Mouse (Mus musculus) adrenal gland (tissue): Measurements from ENCODE around the gene Cacna2d1.

ENCODE experiments used
- intact Hi-C: fragments of 180-260 bp; cut with DNase I; formaldehyde crosslinking; loops from one replicate; pipeline ENCODE4 v1.15.1; 2025

The Cacna2d1 gene

DNA sequence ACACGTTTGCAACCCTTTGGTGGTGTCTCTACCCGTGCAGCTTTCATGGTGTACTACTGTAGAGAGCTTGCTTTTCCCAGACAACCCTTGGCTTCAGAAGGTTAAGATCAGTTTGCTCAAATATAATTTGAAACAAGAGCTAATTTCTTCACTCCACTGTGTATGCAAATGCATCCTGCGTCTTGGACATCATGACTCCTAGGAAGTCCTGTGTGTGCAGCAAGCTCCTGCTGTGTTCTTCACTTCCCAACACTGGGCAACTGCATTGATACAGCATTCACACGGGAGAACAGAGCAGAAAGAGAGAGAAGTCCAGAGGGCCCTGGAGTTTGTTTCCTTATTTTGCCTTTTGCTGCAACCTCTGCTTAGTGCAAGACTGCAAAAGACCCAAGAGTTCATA lies 48.1 kb downstream of the Cacna2d1 start:
- intact Hi-C loops, result no loop called here

- intact Hi-C loops, result no loop called here
Observed at GRCm38 (mm10) chr5:15983354-15983753, 48.9 kb downstream of the Cacna2d1 start.

DNA sequence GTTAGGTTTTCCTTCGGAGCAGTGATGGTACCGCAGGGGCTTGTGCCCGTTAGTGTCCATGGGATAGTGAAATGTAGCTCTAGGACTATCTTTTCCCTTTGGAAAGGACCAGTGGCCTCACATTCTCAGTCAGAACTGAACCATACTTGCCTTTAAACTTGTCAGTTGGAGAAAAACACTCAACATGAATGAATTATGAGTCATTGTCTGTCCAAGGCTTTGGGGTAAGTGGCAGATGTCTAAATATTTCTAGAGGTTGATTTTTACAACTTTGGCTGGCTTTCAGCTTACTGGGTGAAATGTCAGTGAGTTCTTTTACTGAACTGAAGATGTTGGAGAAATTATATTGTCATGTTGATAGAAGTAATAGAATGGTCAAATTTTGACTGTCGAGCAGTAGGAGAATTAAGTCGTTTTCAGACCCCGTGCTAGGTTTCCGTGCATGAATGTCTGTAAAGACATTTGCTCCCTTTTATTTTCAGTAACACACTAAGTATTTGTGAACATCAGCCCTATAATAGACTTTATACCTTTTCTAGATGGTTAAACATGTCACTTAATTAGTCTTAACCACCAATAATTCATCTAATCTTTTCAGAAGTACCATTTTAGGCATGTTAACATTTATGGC lies 50.9 kb downstream of the Cacna2d1 start:
- intact Hi-C loops, result no loop called here

GRCm38 (mm10) chr5:15985901-15986300 lies 51.4 kb downstream of the Cacna2d1 start:
- intact Hi-C loops, result no loop called here

DNA sequence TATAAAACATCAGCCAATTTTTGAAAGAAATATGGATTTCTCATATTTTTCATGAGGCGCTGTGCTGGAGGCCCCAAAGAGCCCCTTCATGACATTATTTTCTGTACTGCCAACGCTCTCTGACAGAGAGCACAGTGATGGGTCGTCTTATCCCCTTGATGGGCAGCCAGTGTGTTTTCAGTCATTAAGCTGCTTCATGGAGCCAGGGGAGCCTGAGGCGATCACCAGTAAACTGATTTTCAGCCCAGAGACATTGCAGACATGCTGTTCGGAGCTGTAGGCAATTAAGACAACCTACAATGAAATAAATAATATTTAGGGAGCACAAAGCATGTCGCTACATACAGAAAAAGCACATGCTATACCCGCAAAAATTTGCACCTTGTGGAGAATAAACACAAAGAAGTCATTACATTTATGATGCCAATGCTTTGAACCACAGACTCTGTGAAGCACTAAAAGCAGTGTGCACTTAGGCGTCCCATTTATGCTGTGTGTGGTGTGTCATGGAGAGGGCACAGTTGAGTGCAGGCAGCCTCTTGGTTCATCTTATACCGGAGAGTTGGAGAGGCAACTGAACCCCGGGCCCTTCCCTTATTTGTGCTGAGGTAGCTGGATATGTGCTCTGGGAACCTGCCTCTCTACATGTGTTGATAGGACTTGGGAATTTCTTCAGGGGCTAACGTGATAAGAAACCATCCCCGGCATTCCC lies 57.1 kb downstream of the Cacna2d1 start:
- intact Hi-C loops, result no loop called here

- intact Hi-C loops, result no loop called here
Observed at GRCm38 (mm10) chr5:15993252-15993944, 58.9 kb downstream of the Cacna2d1 start.

DNA sequence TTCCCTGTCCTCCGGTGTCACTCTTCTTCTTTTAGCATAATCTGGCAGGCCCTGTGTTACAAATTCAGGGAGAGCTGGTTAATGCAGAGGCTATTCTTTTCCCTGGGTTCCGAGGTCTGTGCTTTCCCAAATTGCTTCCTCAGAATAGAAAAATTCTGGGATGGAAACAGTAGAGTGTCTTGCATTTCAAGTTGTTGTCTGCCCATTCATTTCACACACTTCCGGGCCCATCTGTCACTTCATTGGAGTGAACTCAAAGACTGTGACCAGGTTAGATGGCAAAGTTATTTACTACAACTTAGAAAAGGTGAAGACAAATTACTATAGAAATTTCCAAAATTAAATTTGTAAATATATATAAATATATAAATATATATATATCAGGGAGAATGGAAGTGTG lies 62.7 kb downstream of the Cacna2d1 start:
- intact Hi-C loops, result no loop called here

DNA sequence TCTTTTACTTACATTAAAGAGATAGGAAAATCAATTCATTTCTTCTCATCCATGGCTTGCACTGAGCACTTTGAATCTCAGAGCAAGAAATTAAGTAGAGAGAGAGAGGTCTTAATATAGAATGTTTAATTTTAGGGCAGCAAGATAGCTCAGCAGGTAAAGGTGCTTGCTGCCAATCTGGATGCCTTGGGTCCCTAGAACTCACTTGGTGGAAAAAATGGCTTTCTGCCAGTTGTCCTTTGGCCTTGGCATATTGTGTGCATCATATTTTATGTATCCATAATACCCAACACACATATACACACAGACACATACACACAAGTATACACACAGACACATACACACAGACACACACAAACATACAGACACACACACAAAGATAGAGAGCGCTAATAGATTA lies 63.3 kb downstream of the Cacna2d1 start:
- intact Hi-C loops, result no loop called here

DNA sequence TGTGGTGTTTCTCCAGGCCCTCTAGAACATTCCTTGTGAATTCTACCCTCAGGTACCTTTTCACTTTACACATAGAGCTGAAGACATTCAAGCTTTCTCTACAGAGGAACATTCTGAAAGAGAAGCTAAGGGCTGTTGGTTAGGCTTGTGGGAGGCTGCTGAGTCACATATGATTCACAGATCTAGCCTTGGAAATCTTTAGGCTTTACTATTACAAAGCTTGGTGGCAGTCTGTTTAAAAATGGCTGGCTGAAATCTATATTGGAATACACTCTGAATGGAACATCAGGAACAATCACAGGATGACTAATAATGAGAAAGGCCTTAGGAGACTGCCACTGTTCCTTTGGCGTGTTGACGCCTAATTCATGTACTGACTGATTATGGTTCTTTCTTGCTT lies 66.4 kb downstream of the Cacna2d1 start:
- intact Hi-C loops, result no loop called here

GRCm38 (mm10) chr5:16002431-16003063 lies 68.1 kb downstream of the Cacna2d1 start:
- intact Hi-C loops, result no loop called here

DNA sequence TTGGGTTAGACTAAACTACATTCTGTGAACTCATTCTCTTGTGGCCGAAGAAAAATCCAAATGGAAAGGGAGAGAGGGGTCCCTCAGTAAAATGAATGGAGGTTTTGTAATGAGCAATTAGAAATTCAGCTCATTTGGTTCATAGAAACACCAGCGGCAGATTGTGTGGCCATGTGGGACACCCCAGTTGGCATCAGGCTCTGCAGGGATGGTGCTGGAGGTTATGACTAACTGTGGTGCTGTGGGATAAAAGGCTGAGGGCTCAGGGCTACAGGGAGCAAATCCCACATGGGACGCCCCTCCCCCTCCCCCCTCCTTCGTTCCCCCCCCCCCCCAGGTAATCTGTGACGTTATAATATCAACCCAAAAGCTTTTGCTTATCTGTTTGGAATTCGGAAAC lies 69.8 kb downstream of the Cacna2d1 start:
- intact Hi-C loops, result no loop called here

DNA sequence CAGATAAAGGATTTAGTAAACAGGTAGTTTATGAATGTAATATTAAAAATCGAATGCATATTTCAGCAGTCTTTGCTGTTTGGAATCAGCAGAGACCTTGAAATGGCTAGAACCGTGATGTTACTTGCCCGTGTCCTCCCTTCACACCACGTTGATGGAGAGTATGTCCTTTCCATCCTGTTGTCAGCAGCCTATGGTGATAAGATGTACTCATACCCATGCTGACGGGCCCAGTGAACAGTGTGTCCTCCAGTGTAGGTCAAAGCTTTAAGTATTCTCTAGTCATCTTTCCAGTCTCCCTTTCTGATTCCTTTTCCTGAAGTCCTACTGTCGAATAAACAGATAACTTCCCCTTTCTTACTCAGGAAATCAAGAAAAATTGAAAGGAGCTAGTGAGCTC lies 72.5 kb downstream of the Cacna2d1 start:
- intact Hi-C loops, result no loop called here

GRCm38 (mm10) chr5:16013649-16014048 lies 79.2 kb downstream of the Cacna2d1 start:
- intact Hi-C loops, result no loop called here

DNA sequence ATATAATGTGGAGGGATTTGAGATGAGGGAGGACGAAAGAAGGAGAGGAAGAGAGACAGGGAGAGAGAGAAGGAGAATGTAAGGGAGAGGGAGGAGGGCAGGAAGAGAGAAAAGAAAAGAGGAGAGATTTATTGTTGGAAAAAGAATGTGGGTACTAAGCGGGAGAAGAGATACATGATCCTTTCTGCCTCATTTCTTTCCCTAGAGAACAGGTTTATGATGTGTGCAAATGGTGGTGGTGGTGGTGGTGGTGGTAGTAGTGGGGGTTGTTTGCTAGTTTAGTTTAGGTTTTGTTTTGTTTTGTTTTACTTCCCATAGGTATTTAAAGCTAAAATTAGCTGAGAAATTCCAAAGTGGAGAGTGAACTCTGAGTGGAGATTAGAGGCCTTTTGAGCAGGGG lies 79.9 kb downstream of the Cacna2d1 start:
- intact Hi-C loops, result no loop called here

DNA sequence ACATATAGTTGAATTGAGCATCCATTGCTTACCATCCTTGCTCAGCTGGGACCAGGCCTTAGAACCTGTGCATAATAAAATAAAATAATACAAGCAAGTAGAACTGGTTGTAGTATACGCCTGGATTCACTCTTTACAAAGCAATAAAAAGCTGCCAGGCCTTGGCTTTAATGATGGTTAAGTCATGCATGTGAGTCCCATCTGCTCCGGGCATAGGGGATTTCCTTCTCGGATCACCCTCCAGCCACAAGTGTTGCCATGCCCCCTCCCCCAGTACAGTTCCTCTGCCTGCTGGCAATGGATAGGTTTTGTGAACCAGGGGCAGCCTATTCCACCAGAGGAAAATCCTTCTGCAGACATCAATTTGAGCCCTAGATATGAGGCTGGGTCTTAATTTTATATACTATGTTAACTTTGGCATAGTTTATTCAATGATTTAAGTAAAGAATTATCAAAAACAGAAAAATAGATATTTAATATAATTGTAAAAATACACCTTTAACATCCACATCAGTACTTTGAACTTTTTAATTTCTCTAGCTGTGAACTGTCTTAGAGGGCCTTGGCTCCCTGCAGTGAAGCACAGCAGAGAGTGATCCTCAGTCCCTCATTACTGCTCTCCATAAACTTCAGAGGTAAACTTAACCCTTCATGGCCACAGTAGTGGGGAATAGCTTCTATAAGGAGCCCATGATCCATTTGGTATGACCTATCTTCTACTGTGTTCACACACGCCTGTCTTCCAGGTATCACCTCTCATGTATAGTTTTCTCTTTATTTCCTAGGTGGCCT lies 90.3 kb downstream of the Cacna2d1 start:
- intact Hi-C loops, result no loop called here

DNA sequence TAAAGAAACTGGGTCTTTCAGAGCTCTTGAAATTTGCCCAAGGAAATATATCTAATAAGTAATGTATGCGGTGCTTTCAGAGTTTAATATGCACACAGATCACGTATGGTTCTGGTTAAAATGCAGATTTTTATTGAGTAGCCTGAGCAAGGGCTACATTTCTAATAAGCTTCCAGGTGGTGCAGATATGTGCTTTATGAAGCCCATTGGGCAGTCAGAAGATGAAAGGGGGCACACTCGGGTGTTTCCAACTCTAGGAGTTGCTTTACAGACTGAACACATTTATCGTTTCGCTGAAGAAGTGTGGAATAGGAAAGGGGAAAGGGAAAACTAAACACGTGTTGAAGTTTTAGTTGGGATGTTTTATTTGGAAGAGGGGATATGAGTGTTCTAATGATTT lies 94.4 kb downstream of the Cacna2d1 start:
- intact Hi-C loops, result no loop called here

DNA sequence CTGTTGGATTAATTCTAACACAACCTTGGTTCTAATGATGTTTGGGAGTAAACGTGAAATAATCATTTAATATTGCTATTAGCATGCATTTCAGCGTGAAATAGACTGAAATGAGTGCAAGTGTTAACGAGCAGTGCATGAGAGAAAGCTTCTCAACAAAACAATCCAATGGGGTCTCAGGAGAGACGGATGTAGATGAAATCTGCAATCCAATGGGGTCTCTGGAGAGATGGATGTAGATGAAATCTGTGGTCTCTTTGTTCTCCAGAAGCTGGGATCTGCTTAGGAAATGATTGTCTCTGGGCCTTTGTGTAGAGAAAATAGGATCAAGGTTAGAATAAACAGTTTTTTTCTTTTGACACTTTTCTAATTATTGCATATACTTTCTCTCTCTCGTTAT lies 95.0 kb downstream of the Cacna2d1 start:
- intact Hi-C loops, result no loop called here

DNA sequence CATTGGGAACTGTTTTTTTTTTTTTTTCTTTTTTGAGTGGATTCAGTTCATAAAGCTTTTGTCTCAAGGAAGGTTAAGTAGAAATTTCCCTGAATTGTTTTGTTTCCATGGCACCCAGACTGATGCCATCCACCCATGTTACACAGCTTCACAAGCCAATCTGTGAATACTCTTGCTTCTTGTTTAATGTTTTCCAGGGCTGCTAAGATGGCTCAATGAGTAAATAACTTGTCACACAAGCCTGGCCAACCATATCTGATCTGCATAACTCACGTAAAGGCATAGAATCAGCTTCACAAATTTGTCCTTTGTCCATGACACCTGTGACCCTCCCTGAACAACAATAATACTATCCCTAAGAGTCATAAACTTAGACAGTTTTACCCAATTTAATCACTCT lies 99.1 kb downstream of the Cacna2d1 start:
- intact Hi-C loops, result no loop called here

DNA sequence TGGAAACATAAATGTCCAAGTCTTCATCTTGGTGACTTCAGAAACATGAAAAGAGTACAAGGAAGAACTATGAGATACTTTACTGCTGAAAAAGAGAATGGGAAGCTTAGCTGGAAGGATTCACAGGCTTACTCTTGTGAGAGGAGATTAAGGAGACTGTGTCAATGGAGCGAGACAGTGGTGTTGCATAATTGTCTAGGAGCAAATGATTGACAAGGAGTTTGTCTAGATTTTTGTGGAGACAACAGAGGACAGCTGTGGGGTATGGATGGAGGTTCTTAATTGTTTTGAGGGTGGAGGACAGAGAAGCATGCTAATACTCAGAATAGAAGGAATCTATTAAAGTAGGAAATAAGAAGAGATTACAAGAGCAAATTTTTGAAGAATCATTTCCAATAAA lies 100.8 kb downstream of the Cacna2d1 start:
- intact Hi-C loops, result no loop called here

DNA sequence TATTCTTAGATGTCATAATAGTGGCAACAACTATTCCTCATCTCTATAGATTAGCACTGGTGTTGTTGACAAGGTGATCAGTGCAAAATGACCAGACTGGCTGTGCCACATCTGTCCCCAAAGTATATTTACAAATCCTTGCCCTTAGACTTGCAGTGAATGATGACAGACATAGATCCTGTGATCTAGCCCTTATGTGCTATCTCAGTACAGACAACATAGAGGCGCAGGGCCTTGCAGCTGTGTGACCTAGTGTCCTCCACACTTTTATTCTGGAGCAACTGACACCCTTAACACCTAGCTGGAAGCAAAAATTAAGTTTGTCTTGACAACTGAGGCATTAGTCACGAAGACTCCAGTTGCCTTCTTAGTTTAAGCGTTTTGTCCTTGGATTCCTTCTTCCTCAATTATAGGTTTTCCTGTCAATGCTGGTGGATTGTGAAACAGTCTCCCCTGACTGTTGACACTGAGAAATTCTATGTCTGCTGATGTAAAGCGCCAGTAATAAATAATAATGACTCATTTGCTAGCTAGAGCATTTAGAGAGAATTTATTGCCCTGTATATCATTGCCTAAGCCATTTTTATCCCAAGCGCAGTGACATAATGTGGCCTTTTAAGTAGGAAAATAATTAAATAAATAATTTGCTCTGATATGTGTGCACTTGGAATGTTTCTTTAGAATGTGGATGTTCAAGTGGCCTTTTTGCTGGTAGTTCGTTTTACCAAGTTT lies 110.8 kb downstream of the Cacna2d1 start:
- intact Hi-C loops, result no loop called here
